Mouse (Mus musculus) embryo, embryonic 11.5 days (tissue): Measurements from ENCODE around the gene Abcc10.
A peak's percentile ranks its signal among the peaks of the same experiment; 100 is the strongest.

Experiments used
- DNase-seq: peaks from one replicate; pipeline ENCODE4 v3.0.0-alpha.2; 2012; ENCODE audit warnings: low read depth, low spot score

The Abcc10 gene

GRCm38 (mm10) chr17:46285407-46285806, 42.7 kb downstream of the Abcc10 start:
- DNase-seq, result no peak

GRCm38 (mm10) chr17:46284653-46285052, 43.5 kb downstream of the Abcc10 start:
- no peak for DNase-seq

DNA sequence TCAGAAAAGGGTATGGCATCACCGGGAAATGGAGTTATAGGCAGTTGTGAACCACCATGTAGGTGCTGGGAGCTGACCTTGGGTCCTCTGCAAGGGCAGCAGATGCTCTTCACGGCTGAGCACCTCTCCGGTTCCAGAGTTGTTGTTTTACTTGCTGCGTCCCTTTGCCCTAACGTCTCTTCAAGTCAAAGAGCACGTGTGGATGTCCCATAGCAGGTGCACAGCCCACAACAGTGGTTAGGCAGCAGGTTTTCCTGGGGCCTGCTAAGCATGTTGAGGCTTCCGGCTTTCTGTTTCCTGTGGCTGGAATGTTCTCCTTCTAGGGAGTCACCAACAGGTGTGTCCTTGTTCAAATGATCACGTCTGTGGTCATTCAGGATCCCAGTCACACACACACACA, 44.2 kb downstream of the Abcc10 start:
- no peak for DNase-seq

- no peak for DNase-seq
Measured at GRCm38 (mm10) chr17:46283140-46283539, 45.0 kb downstream of the Abcc10 start.

DNA sequence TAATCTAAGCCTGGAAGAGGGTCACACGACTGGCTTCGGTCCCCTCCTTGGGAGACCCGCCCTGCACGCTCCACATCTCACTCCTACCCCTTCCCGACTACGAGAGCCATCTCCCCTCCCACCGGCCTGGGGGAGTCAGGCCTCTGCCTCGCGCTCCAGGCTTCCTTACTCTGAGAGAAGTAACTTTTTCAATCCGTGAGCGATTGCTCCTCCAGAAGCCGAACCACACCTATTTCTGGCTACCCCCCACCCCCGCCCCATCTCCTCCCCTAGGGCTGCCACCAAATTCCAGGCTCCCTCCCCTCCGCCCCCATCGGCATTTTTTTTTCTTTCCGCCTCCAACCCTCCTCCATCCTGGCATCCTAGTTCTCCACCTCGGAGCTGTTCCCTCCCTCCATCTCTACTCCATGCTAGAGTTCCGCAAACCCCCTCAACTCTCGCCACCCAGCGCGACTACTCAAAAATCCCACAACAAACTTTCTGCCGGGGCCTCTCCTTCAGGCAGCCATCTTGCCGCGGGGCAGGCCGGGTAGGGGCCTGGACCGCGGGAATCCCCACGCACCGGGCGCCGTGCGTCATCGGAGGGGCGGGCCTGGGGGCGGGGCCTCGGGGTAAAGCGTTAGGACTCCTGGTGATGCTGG, 45.5 kb downstream of the Abcc10 start, which contains the start of gene Tjap1:
Tjap1 (minus strand) TSS at position 544 of the 641 bp plus-strand sequence.
- peak; percentile 81 for DNase-seq

GRCm38 (mm10) chr17:46278011-46278765, 50.0 kb downstream of the Abcc10 start:
- DNase-seq, result no peak

DNA sequence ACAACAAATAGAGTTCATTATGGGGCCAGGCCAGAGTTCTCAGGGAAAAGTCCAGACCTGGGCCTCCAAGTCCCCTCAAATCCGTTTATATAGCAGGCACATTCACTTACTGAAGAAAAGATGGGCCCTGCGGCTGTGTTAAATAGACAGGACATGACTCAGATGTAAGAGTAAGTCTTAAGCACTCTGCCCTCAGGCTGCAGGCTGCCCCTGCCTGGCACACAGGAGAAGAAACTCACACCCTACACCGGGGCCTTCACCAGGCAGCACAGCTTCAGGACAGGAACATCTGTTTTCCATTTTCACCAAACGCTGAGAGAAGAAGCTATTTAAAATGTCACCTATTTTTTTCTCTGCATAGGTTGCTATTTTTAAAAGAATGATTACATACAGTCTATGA, 50.6 kb downstream of the Abcc10 start:
- DNase-seq, result no peak

- DNase-seq, result no peak
Measured at GRCm38 (mm10) chr17:46275506-46275905, 52.6 kb downstream of the Abcc10 start.

GRCm38 (mm10) chr17:46275034-46275433, 53.1 kb downstream of the Abcc10 start:
- DNase-seq, result no peak

- no peak for DNase-seq
Measured at GRCm38 (mm10) chr17:46274465-46274864, 53.7 kb downstream of the Abcc10 start.

DNA sequence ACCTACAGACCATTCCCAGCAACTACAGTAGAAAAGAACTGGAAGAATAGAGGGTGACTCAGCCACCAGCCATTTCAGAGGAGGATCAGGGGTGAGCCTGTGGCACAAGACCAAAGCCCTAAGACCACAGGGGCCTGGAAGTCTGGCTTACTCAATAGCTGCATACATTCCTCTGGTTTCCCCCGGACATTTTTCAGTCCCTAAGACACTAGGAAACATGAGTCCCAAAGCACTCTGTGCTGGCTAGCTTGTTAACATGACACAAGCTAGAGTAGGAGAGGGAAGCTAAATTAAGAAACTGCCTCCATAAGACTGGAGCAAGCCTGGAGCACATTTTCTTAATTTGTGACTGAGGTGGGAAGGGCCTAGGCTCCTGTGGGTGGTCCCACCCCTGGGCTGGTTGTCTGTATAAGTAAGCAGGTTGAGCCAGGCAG, 54.3 kb downstream of the Abcc10 start:
- DNase-seq, result no peak

GRCm38 (mm10) chr17:46272675-46273074, 55.5 kb downstream of the Abcc10 start:
- no peak for DNase-seq

DNA sequence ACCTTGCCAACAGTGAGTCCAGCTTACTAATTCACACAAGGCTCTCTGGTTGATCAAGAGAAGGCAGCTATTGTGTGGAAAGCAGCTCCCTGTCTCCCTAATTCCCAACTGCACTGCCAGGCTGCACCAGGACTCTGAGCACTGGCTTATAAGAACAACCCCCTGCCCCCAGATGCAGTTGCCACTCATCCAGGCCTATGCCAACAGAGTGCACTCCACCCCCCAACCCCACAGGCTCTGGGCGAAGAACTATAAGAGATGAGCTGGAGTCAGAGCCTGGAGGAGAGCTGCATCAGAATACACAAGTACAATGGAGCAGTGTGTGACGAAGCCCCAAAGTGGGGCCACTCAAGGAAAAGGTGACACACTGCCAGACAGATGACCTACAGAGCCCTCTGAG, 56.1 kb downstream of the Abcc10 start:
- no peak for DNase-seq

GRCm38 (mm10) chr17:46269771-46270534, 58.2 kb downstream of the Abcc10 start:
- DNase-seq, result no peak

- DNase-seq, result no peak
Measured at GRCm38 (mm10) chr17:46268026-46268720, 60.0 kb downstream of the Abcc10 start.

- DNase-seq, result no peak
Measured at GRCm38 (mm10) chr17:46267511-46267910, 60.6 kb downstream of the Abcc10 start.

DNA sequence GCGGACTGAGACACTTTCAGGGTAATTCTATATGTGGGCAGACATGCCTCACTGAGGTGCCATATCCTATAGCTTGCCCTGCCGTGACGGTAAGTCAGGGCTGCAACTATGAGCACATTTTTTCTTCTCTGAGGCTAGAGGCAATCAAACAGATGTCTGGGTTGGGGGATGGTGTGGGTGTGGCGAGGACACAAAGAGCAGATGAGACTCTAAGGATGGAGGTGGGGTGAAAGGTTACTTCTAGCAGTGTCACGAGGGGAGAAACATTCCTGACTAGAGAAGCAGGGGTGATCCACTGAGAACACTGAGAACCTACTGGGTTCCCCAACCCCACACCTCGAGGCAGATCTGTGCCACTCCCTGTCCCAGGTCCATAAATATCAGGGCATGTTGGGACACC, 61.2 kb downstream of the Abcc10 start:
- DNase-seq, result no peak

DNA sequence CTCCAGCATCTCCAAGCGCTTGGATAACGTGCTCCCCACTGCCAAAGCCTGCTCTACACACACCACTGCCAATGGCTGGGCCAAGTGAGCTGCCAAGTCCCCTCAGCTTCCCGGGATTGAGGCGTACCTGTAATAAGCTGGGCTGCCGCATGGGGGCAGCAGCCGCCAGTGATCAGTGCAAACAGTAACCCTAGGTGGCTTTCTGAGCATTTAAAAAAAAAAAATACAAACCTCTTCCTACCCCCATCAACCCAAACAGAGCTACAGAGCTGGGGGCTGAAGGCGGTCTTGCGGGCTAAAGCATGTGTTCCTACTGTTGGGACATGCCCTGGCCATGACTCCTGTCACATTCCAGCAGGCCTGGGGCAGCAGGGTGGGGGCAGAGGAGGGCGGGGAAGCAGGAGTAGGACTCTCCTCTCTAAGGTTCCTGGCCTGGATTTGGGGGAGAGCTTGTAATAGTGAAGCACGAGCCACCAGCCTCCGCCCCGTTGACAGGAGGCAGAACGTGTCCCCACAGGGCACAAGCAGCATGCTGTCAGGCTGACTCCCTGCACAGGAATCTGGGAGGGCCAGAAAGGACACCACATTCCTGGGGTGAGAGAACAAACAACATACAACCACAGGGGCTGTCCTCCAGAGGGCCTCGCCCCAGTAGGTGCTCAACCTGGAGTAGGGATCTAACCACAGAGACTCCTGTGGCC, 62.1 kb downstream of the Abcc10 start:
- no peak for DNase-seq

GRCm38 (mm10) chr17:46265502-46265901, 62.6 kb downstream of the Abcc10 start:
- DNase-seq, result no peak

GRCm38 (mm10) chr17:46262201-46262694, 65.9 kb downstream of the Abcc10 start:
- no peak for DNase-seq

GRCm38 (mm10) chr17:46259675-46260074, 68.5 kb downstream of the Abcc10 start:
- DNase-seq, result no peak
